Mouse (Mus musculus) embryonic facial prominence, embryonic 15.5 days (tissue): ENCODE results near the gene Nubp2. TPM values are rescaled to one million over a fixed set of nuclear protein-coding genes. Genes with fewer than 3 reads are reported as not detected.

Source experiments
- ATAC-seq: fragments of 200-750 bp; cut with Nextera tagmentation; 2 replicates; pipeline ENCODE4 v1.8.0; 2017; ENCODE audit warnings: low read depth, moderate TSS enrichment; ENCODE audit not compliant: insufficient number of reproducible peaks, low FRiP score, low TSS enrichment
- H3K27ac ChIP-seq: fragments of 300-500 bp; sonication (generic); replicated peaks from 2 replicates; pipeline ENCODE4 v1.5.1; 2015; ENCODE audit warnings: mild to moderate bottlenecking, inconsistent platforms
- H3K27me3 ChIP-seq: fragments of 300-500 bp; sonication (generic); 2 replicates; pipeline ENCODE4 v1.6.1; 2015; ENCODE audit warnings: inconsistent platforms
- H3K36me3 ChIP-seq: fragments of 300-500 bp; sonication (generic); 2 replicates; pipeline ENCODE4 v1.6.1; 2015; ENCODE audit warnings: mild to moderate bottlenecking, inconsistent platforms
- H3K4me1 ChIP-seq: fragments of 300-500 bp; sonication (generic); 2 replicates; pipeline ENCODE4 v1.6.1; 2015; ENCODE audit warnings: inconsistent platforms
- H3K4me2 ChIP-seq: fragments of 300-500 bp; sonication (generic); replicated peaks from 2 replicates; pipeline ENCODE4 v1.6.1; 2015; ENCODE audit warnings: mild to moderate bottlenecking, inconsistent platforms
- H3K4me3 ChIP-seq: fragments of 300-500 bp; sonication (generic); replicated peaks from 2 replicates; pipeline ENCODE4 v1.5.1; 2015; ENCODE audit warnings: mild to moderate bottlenecking, inconsistent platforms
- H3K9ac ChIP-seq: fragments of 300-500 bp; sonication (generic); 2 replicates; pipeline ENCODE4 v1.6.1; 2015; ENCODE audit warnings: inconsistent platforms
- H3K9me3 ChIP-seq: fragments of 300-500 bp; sonication (generic); replicated peaks from 2 replicates; pipeline ENCODE4 v1.6.1; 2016; ENCODE audit warnings: inconsistent platforms
- WGBS: fragments of 180-500 bp; shearing (Covaris S2); methylation state at CpG from one replicate; pipeline ENCODE4 v1.1.7; 2015; 5-methylcytosine and 5-hydroxymethylcytosine counted together
- polyA plus RNA-seq: library from polyadenylated mRNA; unstranded; fragments of >200 nt; fragmentation: Nextera tagmentation; extraction: Ambion mirVana; gene quantifications from 2 replicates; pipeline ENCODE4 v1.2.1, GENCODE M21; 2015

Nubp2 gene
- polyA plus RNA-seq, 1 experiment from 2014 or later, result 49.6 TPM

GRCm38 (mm10) chr17:24841133-24841532, 45.0 kb downstream of the Nubp2 start:
- Histone ChIP-seq H3K4me2 (0 out of 2 replicates have a peak overlapping the region, but pooled peaks have one; percentile 10), H3K4me1 (no peaks in the 10 kb centered on the region), H3K9me3 (no peaks in the 10 kb centered on the region), H3K9ac (no peak overlapping the region), H3K36me3 (no peaks in the 10 kb centered on the region), H3K4me3 (no peak overlapping the region), H3K27ac (no peak overlapping the region), H3K27me3 (peaks cover 18% of the 10 kb centered on the region)
- WGBS, result 43% methylated on average over 4 of the region's 4 CpGs
- ATAC-seq, result no peak

DNA sequence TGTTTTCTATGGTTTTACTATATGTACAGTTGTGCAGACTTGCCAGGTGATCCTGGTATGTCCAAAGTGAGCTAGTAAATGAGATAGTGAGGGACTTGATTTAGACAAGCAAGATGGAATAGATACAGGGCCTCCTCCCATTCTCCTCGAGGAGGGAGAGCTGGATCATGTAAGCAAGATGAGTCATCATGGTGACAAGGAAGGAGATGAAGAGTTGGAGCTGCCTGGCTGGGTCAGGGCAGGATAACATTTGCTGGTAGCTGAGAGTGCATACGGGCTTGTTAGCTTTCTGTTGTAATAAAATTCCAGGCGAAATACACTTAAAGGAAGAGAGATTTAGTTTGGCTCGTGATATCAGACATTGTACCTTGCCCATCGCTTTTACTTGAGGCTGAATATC, 45.8 kb downstream of the Nubp2 start:
- no peaks in the 10 kb centered on the region for H3K36me3 ChIP-seq
- no peaks in the 10 kb centered on the region for H3K9me3 ChIP-seq
- WGBS, result 45% methylated on average over 5 of the region's 5 CpGs
- no peak overlapping the region for H3K4me3 ChIP-seq
- H3K9ac ChIP-seq, result no peak overlapping the region
- H3K27ac ChIP-seq, result peak overlapping the region; percentile 70
- no peak for ATAC-seq
- H3K4me1 ChIP-seq, result no peaks in the 10 kb centered on the region
- no peak overlapping the region; the same call in 1 of the 2 replicates for H3K4me2 ChIP-seq
- peaks cover 18% of the 10 kb centered on the region for H3K27me3 ChIP-seq

DNA sequence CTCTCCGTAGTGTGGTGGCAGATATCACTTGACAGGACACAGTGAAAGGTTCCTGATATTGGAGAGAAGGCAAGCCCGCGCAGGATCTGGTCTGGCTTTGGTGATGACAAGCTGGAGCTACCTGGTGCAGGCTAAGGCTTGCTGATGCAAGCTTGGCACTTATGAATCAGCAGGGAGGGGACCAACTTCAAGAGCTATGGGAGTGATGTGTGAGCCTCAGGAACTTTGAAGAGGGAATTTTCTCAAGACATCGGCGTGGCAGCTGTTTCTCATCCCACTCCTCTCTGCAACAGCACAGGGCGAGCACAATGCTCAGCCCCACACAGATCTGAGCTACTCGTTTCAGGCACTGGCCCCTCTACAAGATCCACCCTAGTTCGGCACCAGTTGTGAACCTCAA, 46.3 kb downstream of the Nubp2 start, which contains the start of gene Hagh:
Gene Hagh, plus strand, starts transcription at position 302 of the 400 bp plus-strand sequence.
- ATAC-seq, result no peak; the same call in 1 of the 2 replicates
- 48% methylated on average over 8 of the region's 8 CpGs for WGBS
- Histone ChIP-seq H3K4me3 (no peak within 1 kb of the TSS), H3K9me3 (no peaks in the 10 kb centered on the region), H3K4me2 (peak within 1 kb of the TSS; percentile 10; the same call in 1 of the 2 replicates), H3K4me1 (no peaks in the 10 kb centered on the region), H3K27me3 (peaks cover 18% of the 10 kb centered on the region), H3K36me3 (no peaks in the 10 kb centered on the region), H3K27ac (peak within 1 kb of the TSS; percentile 70), H3K9ac (no peak within 1 kb of the TSS)

Other genes with a start within 250 kb of the Nubp2 start
- 64.4 and 65.9 TPM in 2 replicates for gene Slc9a3r2, start 236.0 kb downstream of the Nubp2 start, polyA plus RNA-seq
- 0.36 and 0.56 TPM in 2 replicates for gene Npw, start 227.9 kb downstream of the Nubp2 start, polyA plus RNA-seq
- 23.8 and 26.8 TPM in 2 replicates for gene Zfp598, start 216.7 kb downstream of the Nubp2 start, polyA plus RNA-seq
- 2.0 and 2.9 TPM in 2 replicates for gene Syngr3, start 196.4 kb downstream of the Nubp2 start, polyA plus RNA-seq
- 33.1 and 35.2 TPM in 2 replicates for gene Gfer, start 190.2 kb downstream of the Nubp2 start, polyA plus RNA-seq
- 3.8 and 5.8 TPM in 2 replicates for gene Noxo1, start 190.1 kb downstream of the Nubp2 start, polyA plus RNA-seq
- 61.3 and 63.4 TPM in 2 replicates for gene Tbl3, start 178.7 kb downstream of the Nubp2 start, polyA plus RNA-seq
- gene Rnf151, start 168.3 kb downstream of the Nubp2 start, polyA plus RNA-seq, result 0.16 and 0.24 TPM in 2 replicates
- 1,508 and 1,594 TPM in 2 replicates for gene Rps2, start 168.2 kb downstream of the Nubp2 start, polyA plus RNA-seq
- gene Ndufb10, start 161.9 kb downstream of the Nubp2 start, polyA plus RNA-seq, result 223 and 227 TPM in 2 replicates
- not detected in 2 replicates for gene Rpl3l, start 158.5 kb downstream of the Nubp2 start, polyA plus RNA-seq
- 26.6 and 27.9 TPM in 2 replicates for gene Msrb1, start 149.7 kb downstream of the Nubp2 start, polyA plus RNA-seq
- 26.4 and 30.4 TPM in 2 replicates for gene Hs3st6, start 133.4 kb downstream of the Nubp2 start, polyA plus RNA-seq
- 0.09 and 0.16 TPM in 2 replicates for gene Meiob, start 82.1 kb downstream of the Nubp2 start, polyA plus RNA-seq
- gene Hagh, start 46.2 kb downstream of the Nubp2 start, polyA plus RNA-seq, result 47.0 and 47.3 TPM in 2 replicates
- 19.1 and 19.8 TPM in 2 replicates for gene Fahd1, start 36.0 kb downstream of the Nubp2 start, polyA plus RNA-seq
- 0.43 and 1.1 TPM in 2 replicates for gene Igfals, start 20.4 kb downstream of the Nubp2 start, polyA plus RNA-seq
- 43.5 and 45.3 TPM in 2 replicates for gene Spsb3, start 294 bp upstream of the Nubp2 start, polyA plus RNA-seq
- 28.5 and 32.6 TPM in 2 replicates for gene Eme2, start 8.7 kb upstream of the Nubp2 start, polyA plus RNA-seq
- 86.8 and 92.3 TPM in 2 replicates for gene Mrps34, start 8.8 kb upstream of the Nubp2 start, polyA plus RNA-seq
- 48.2 and 52.0 TPM in 2 replicates for gene Nme3, start 10.2 kb upstream of the Nubp2 start, polyA plus RNA-seq
- gene Mapk8ip3, start 50.6 kb upstream of the Nubp2 start, polyA plus RNA-seq, result 36.4 and 38.3 TPM in 2 replicates
- 148 and 166 TPM in 2 replicates for gene Jpt2, start 74.3 kb upstream of the Nubp2 start, polyA plus RNA-seq
- 7.2 and 7.8 TPM in 2 replicates for gene Cramp1l, start 129.4 kb upstream of the Nubp2 start, polyA plus RNA-seq
- 19.4 and 19.8 TPM in 2 replicates for gene Ift140, start 129.7 kb upstream of the Nubp2 start, polyA plus RNA-seq
- 29.8 and 32.5 TPM in 2 replicates for gene Tmem204, start 197.2 kb upstream of the Nubp2 start, polyA plus RNA-seq
- 42.3 and 49.2 TPM in 2 replicates for gene Telo2, start 229.6 kb upstream of the Nubp2 start, polyA plus RNA-seq
- gene Ptx4, start 234.4 kb upstream of the Nubp2 start, polyA plus RNA-seq, result 2.2 and 2.8 TPM in 2 replicates
- gene Clcn7, start 247.0 kb upstream of the Nubp2 start, polyA plus RNA-seq, result 27.3 and 27.4 TPM in 2 replicates